Mouse (Mus musculus): ENCODE results near the gene Atg2a. TPM values are rescaled to one million over a fixed set of nuclear protein-coding genes. Genes with fewer than 3 reads are reported as not detected.
"Not testable (repeated sequence)": the region's sequence is repeated elsewhere in the genome, so short reads cannot be mapped to it uniquely, and the experiment has no call there.

The Atg2a gene
- total RNA-seq, 2 experiments from 2014 or later = 30.7 to 33.3 TPM

- no peak for DNase-seq
These were observed 55.2 kb downstream of the Atg2a start for GRCm38 (mm10) chr19:6296551-6297210.

DNA sequence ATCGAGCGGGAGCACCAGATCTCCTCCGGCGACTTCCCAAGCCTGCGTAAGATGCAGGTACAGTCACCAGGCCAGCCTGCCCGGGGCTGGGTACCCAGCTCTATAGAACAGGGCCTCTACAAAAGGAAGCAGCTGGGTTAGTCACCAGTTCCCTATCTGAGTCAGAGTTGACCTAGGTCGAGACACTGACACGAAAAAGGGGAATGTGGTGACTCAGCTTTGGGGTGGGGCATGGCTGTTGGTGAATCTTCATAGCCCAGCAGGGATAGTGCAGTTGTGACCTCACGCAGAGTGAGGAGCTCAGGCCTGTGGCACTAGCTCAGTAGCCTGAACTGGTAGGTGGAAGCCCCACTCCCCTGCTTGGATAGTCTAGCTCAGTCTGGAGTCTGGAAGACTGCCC, 56.2 kb downstream of the Atg2a start:
- DNase-seq = peak; percentile 90

DNA sequence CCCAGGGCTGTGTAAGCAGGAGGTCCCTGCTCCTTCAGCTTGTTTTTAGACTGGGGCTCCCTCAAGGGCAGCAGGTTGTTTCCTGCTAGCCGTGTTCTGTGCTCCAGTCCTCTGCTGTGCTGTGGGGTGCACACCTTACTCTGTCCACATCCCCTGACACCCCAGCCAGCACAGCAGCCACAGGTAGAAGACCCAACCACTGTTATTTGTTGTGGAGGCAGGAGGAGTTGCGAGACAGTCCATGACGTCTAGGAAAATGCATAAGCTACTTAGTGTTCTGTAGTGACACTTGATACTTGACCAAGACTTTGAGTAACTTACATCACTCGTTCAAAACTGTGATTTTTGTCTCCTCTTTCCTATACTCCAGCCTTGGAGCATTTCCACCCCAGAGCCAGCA, 57.5 kb downstream of the Atg2a start:
- DNase-seq = no peak

- DNase-seq = no peak
These were observed 58.2 kb downstream of the Atg2a start for GRCm38 (mm10) chr19:6299450-6300267.

DNA sequence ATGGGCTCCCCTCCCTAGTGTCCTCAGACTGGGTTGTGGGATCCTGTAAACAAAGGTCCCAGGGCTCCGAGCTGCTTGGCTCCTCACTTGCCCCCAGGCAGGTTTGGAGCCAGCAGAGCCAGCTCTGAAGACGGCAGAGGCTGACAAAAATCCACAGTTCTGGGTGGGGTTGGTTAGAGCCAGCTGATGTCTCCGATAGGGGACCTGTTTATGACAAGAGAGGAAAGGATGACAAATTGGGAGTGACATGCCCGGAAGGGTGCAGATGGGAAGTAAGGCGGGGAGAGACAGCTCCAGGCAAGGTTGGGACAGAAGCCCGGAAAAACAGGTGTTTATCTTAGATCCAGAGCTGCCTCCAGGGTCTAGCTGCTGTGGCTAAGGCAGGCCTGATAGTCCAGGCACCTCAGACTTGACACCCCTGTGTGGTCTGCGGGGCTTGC, 59.0 kb downstream of the Atg2a start:
- DNase-seq = no peak

DNA sequence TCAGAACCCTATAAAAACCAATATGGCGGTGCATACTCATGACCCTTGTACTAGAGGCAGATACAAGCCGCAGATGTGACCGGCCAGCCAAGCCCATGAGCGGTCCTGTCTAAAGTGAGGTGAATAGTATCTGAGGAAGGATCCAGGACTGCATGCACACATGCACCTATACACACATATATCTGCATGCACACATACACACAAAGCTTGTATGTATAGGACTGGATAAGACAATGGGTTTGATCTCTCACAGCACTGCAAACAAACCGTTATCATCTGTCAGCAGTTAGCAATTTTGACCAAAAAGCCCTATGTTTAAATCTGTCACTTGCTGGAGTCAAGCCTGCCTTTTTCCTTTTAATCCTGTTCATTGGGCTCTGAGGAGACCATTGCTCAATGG, 60.6 kb downstream of the Atg2a start:
- DNase-seq = no peak

DNA sequence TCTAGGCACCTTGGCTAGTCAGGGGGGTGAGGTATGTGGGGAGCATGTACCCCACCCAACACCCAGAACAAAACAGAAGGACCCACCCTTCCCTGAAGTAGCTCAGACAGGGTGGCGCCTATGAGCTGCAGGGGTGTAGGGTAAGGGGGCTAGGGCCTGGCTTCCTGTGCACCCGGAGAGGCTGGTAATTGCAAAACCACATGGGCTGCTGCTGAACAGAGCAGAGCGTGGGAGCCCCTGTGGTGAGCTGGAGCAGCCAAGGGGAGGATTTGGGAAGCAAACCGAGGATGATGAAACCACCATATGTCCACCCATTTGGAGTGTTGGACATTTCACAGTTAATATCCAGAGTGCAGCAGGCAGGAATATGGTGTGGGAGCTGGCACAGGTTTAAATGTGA, 61.1 kb downstream of the Atg2a start:
- DNase-seq = no peak

GRCm38 (mm10) chr19:6303831-6304230, 62.4 kb downstream of the Atg2a start:
- no peak for DNase-seq

- DNase-seq = peak; percentile 94 to 95
These were observed 63.5 kb downstream of the Atg2a start for GRCm38 (mm10) chr19:6304787-6305516.

DNA sequence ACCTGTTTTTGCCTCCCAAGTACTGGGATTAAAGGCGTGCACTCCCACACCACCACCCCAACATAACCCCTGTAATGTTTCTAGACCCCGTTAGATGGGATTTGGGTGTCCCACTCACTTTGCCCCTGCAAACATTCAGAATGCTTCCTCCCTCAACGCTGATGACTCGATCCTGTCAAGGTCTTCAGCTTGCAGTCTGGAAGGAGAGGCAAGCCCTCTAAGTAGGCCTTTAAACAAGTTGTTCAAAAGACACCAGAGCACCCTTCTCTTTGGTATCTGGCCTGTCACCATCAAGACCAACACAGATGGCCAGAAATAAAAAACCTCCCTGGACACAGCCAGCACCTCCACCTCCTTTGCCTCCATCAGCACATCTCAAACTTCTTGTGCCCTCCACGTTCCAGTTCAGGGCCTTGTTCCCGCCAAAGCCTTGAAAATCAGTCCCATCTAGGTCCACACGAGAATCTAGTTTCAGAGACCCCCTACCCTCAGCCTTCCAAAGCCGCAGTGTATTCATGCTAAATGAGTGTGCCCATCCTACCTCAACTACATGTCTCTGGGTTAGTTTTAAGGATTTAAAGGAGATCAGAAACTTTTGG, 64.1 kb downstream of the Atg2a start:
- DNase-seq = no peak

- peak; percentile 92 to 96 for DNase-seq
These were observed 64.7 kb downstream of the Atg2a start, which contains the start of gene Cdc42bpg for GRCm38 (mm10) chr19:6306137-6306551. Gene Cdc42bpg, plus strand, starts transcription at chr19:6306456.

DNA sequence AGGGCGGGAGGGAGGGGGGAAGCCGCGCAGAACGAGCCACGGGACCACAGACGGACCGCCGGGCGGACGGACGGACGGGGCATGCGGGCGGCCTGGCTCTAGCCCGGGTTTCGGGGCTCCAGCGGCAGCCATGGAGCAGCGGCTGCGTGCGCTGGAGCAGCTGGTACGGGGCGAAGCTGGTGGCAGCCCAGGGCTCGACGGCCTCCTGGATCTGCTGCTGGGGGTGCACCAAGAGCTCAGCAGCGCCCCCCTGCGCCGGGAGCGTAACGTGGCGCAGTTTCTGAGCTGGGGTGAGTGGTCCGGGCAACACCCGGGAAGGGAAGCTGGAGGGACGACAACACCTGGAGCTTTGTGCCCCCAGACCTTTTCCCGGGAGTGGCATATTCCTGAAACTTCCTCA, 65.1 kb downstream of the Atg2a start:
- DNase-seq = peak; percentile 82 to 90

DNA sequence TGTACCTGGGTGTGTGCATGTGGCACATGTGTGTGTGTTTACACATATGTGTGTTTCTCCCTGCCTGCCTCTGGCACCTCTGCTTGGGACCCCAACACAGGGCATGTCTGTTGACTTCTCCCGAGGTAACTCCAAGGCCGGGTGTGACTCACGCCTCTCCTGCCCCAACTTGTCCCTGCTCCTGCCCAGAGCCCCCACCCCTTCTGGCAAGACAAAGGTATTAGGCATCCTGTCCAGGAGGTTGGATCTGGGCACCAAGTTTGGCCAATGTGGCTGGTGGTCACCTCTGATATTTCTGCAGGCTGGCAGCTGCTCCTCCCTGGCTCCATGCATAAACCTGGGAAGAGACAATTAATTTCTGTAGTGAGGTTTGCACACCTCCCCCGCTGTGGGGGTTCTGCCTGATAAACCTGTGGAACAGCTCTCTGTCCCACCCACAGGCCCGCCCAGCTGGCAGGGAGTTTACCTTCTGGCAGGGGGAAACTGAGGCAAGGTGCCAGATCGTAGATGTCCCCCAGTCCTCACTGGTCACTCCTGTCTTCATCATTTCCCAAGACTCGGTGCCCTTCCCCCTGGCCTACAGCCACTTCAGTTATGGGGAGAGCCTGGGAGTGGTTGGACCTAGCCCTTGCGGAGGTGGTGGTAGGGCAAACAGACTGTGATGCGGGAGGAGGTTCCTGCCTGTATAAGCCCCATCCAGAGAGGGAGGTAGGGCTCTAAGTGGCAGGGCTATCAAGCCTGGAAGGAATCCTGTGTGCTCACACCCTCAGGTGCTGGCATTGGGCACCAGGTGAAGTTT, 66.5 kb downstream of the Atg2a start:
- DNase-seq = peak; percentile 69

- no peak for DNase-seq
These were observed 68.7 kb downstream of the Atg2a start for GRCm38 (mm10) chr19:6310181-6310580.

DNA sequence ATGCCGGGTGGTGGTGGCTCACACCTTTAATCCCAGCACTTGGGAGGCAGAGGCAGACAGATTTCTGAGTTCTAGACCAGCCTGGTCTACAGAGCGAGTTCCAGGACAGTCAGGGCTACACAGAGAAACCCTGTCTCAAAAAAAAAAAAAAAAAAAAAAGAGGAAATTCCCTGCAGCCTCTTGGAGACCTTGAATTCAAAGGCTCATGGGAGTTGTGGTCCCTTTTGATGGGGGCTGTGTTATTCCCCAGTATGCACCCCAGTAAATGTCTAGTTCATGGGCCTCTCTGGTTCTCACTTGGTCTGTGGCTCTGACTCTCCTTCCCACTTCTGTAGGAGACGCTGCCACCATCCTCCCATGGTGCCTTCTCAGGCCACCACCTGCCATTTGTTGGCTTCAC, 70.3 kb downstream of the Atg2a start:
- DNase-seq = not testable (repeated sequence)

Small RNA genes lying within 50 kb of the gene (microRNA-seq; reads per million reads assigned to microRNA genes)
- gene Mir192 (96.0 reads per million, percentile 52 among the genes with 10 or more reads in this experiment), gene Mir194-2 (79.1 reads per million, percentile 49 among the genes with 10 or more reads in this experiment)

Other genes with a start within 250 kb of the Atg2a start
- 10 to 100 TPM; 27.9 to 35.6 TPM for gene Capn1, start 225.8 kb upstream of the Atg2a start, total RNA-seq (2021)
- gene Syvn1, start 195.1 kb upstream of the Atg2a start, total RNA-seq (2021) = 10 to 100 TPM; 57.5 to 61.2 TPM
- 10 to 100 TPM; 58.2 to 58.6 TPM for gene Mrpl49, start 183.9 kb upstream of the Atg2a start, total RNA-seq (2021)
- 1,000 to 10,000 TPM; 1,081 to 1,082 TPM for gene Fau, start 183.8 kb upstream of the Atg2a start, total RNA-seq (2021)
- 10 to 100 TPM; 29.7 to 34.8 TPM for gene Znhit2, start 180.5 kb upstream of the Atg2a start, total RNA-seq (2021)
- 10 to 100 TPM; 22.9 to 42.0 TPM for gene Tm7sf2, start 173.3 kb upstream of the Atg2a start, total RNA-seq (2021)
- gene Vps51, start 164.4 kb upstream of the Atg2a start, total RNA-seq (2021) = 10 to 100 TPM; 51.9 to 59.8 TPM
- gene Tmem262, start 161.6 kb upstream of the Atg2a start, total RNA-seq (2021) = not detected
- gene Gm28374, start 159.4 kb upstream of the Atg2a start, total RNA-seq (2021) = under 1 TPM in 1 of 2 experiments, not detected in 1; 0.83 TPM
- gene Zfpl1, start 156.7 kb upstream of the Atg2a start, total RNA-seq (2021) = 10 to 100 TPM; 34.2 to 37.4 TPM
- gene Cdca5, start 156.7 kb upstream of the Atg2a start, total RNA-seq (2021) = 1 to 10 TPM; 1.8 to 2.2 TPM
- gene AC131692.1, start 147.2 kb upstream of the Atg2a start, total RNA-seq (2021) = not detected
- gene Naaladl1, start 135.9 kb upstream of the Atg2a start, total RNA-seq (2021) = under 1 TPM in 1 of 2 experiments, not detected in 1; 0.10 TPM
- 10 to 100 TPM; 15.4 to 17.7 TPM for gene Sac3d1, start 123.0 kb upstream of the Atg2a start, total RNA-seq (2021)
- gene Snx15, start 113.4 kb upstream of the Atg2a start, total RNA-seq (2021) = 10 to 100 TPM; 29.0 to 29.2 TPM
- 1 to 10 TPM; 1.2 to 2.0 TPM for gene Batf2, start 100.7 kb upstream of the Atg2a start, total RNA-seq (2021)
- 10 to 100 TPM; 80.5 to 81.7 TPM for gene Arl2, start 100.1 kb upstream of the Atg2a start, total RNA-seq (2021)
- gene Majin, start 57.3 kb upstream of the Atg2a start, total RNA-seq (2021) = 1 to 10 TPM; 1.7 TPM
- gene Gpha2, start 15.3 kb upstream of the Atg2a start, total RNA-seq (2021) = 10 to 100 TPM; 25.5 to 27.9 TPM
- 100 to 1,000 TPM in 1 of 2 experiments, 10 to 100 TPM in 1; 83.5 to 129 TPM for gene Ppp2r5b, start 5.8 kb upstream of the Atg2a start, total RNA-seq (2021)
- gene Ehd1, start 35.1 kb downstream of the Atg2a start, total RNA-seq (2021) = 100 to 1,000 TPM; 119 to 188 TPM
- gene Cdc42bpg, start 64.8 kb downstream of the Atg2a start, total RNA-seq (2021) = 10 to 100 TPM; 22.6 to 23.5 TPM
- 10 to 100 TPM; 48.7 to 56.3 TPM for gene Men1, start 93.3 kb downstream of the Atg2a start, total RNA-seq (2021)
- gene Map4k2, start 99.5 kb downstream of the Atg2a start, total RNA-seq (2021) = 10 to 100 TPM; 29.9 to 32.2 TPM
- 100 to 1,000 TPM; 169 to 224 TPM for gene Sf1, start 122.0 kb downstream of the Atg2a start, total RNA-seq (2021)
- 100 to 1,000 TPM in 1 of 2 experiments, 10 to 100 TPM in 1; 75.6 to 124 TPM for gene Pygm, start 142.7 kb downstream of the Atg2a start, total RNA-seq (2021)
- gene Rasgrp2, start 157.7 kb downstream of the Atg2a start, total RNA-seq (2021) = 10 to 100 TPM; 28.7 to 34.4 TPM
- 1 to 10 TPM; 9.2 TPM for gene Nrxn2, start 177.1 kb downstream of the Atg2a start, total RNA-seq (2021)